Mouse (Mus musculus): ENCODE measurements around the gene Kidins220. TPM values are rescaled to one million over a fixed set of nuclear protein-coding genes. Genes with fewer than 3 reads are reported as not detected.

The Kidins220 gene
- polyA plus RNA-seq (2014; fragmentation: Nextera tagmentation; extraction: Ambion mirVana): 28.5 and 29.1 TPM in 2 replicates

- Histone ChIP-seq H3K27me3 (replicated peaks; ENCODE audit: control insufficient read depth, insufficient read depth, low read length) (no peaks in the 10 kb centered on the region), H3K4me2 (ENCODE audit: low read length) (peak within 1 kb of the TSS; percentile 62), H3K4me1 (replicated peaks; ENCODE audit: control insufficient read depth, insufficient read depth, low read length) (0 out of 2 replicates have a peak, but pooled peaks cover 6% of the 10 kb centered on the region), H3K27ac (ENCODE audit: low read depth) (peak within 1 kb of the TSS; percentile 80), H3K36me3 (ENCODE audit: control insufficient read depth, insufficient read depth, low read length) (no peaks in the 10 kb centered on the region), H3K4me3 (ENCODE audit: low read depth, low read length) (peak within 1 kb of the TSS; percentile 87), H3K9me3 (ENCODE audit: control insufficient read depth, low read length) (no peaks in the 10 kb centered on the region), H3K9ac (ENCODE audit: low read length) (peak within 1 kb of the TSS; percentile 59)
- 15% methylated on average over 28 of the region's 29 CpGs for WGBS
- ATAC-seq (replicated peaks; ENCODE audit: low FRiP score, low TSS enrichment, low read depth): peak; percentile 95
- peak; percentile 99 for DNase-seq (ENCODE audit: low spot score)
Measured at GRCm38 (mm10) chr12:24974446-24975114, at the start of gene Kidins220. Gene Kidins220 (plus strand): TSS chr12:24974925.

DNA sequence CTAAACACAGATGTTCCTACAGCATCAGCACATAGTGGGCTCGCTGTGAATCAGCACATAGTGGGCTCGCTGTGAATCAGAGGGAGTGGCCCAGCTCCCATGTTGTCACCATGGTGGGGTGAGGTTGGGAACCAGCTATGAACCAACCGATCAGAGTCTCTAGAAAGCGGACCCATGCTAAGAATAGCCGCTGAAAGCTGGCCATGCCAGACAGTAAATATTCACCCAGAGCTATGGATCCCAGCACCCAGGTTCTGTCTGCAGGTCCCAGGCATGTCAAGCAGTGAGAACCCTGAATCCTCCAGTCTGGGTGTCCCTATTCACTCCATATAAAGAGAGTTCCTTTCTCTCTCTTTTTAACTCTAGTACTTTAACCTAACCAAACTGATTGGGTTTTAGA is 49.4 kb upstream of the Kidins220 start:
- Histone ChIP-seq H3K27ac (ENCODE audit: low read depth) (no peak overlapping the region), H3K4me1 (replicated peaks; ENCODE audit: control insufficient read depth, insufficient read depth, low read length) (no peaks in the 10 kb centered on the region), H3K9me3 (ENCODE audit: control insufficient read depth, low read length) (no peaks in the 10 kb centered on the region), H3K9ac (ENCODE audit: low read length) (no peak overlapping the region), H3K4me2 (ENCODE audit: low read length) (no peak overlapping the region), H3K27me3 (replicated peaks; ENCODE audit: control insufficient read depth, insufficient read depth, low read length) (no peaks in the 10 kb centered on the region), H3K36me3 (ENCODE audit: control insufficient read depth, insufficient read depth, low read length) (no peaks in the 10 kb centered on the region), H3K4me3 (ENCODE audit: low read depth, low read length) (no peak overlapping the region)
- no peak for ATAC-seq (replicated peaks; ENCODE audit: low FRiP score, low TSS enrichment, low read depth)
- DNase-seq (ENCODE audit: low spot score): no peak
- WGBS: 90% methylated on average over 5 of the region's 5 CpGs

DNA sequence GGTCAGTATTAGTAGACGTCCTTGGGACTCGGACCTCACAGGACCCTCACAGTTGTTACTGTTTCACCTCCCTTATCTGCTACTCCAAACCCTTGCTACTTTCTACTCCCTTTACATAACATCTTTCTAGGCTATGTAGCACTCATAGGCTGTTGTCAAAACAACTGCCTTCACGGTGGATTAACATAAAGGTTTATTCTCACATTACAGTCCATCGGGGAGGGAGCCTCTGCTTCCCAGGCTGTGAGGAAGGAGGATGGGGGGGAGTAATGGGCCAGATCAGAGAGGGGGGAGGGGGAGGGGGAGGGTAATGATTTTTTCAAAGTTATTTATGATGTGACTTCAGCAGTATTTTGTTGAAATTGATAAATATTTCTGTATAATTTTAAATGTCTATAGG is 49.0 kb upstream of the Kidins220 start:
- H3K4me1 ChIP-seq (replicated peaks; ENCODE audit: control insufficient read depth, insufficient read depth, low read length): no peaks in the 10 kb centered on the region
- DNase-seq (ENCODE audit: low spot score) (no peak), ATAC-seq (replicated peaks; ENCODE audit: low FRiP score, low TSS enrichment, low read depth) (no peak)
- H3K9me3 ChIP-seq (ENCODE audit: control insufficient read depth, low read length): no peaks in the 10 kb centered on the region
- no peak overlapping the region for H3K27ac ChIP-seq (ENCODE audit: low read depth)
- no peak overlapping the region for H3K9ac ChIP-seq (ENCODE audit: low read length)
- H3K4me2 ChIP-seq (ENCODE audit: low read length): no peak overlapping the region
- H3K4me3 ChIP-seq (ENCODE audit: low read depth, low read length): no peak overlapping the region
- 59% methylated on average over 4 of the region's 4 CpGs for WGBS
- no peaks in the 10 kb centered on the region for H3K36me3 ChIP-seq (ENCODE audit: control insufficient read depth, insufficient read depth, low read length)
- H3K27me3 ChIP-seq (replicated peaks; ENCODE audit: control insufficient read depth, insufficient read depth, low read length): no peaks in the 10 kb centered on the region

DNA sequence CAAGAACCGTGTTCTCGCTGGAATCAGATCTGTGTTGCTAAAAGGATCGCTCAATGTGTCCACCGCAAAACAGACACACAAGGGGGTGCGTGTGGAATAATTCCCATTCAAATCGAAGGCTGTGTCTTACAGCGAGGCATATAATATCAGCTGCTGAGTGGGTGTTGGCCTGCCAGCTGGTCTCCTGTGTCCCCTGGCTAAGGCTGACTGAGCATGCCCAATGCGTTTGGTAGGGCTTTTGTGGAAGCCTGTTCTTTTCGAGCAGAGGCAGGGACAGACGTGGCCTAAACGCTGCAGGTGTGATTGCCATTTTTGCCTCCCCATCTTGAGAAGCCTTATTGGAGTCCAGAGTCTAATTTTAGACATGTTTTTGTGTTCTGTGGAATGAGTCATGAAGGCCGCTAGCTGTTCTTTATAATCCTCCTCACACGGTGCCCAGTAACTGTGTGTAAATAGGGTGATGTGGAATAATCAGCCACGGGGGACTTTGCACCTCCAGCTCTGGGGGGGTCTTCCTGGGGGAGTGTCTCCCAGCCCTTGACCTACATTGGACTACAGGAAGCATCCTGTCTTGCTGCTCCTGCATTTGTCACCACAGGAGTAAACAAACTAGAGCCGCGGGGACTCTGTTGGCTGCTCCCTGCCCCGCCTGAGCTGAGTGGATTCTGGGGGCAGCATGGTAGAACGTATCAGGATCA is 46.5 kb upstream of the Kidins220 start:
- Histone ChIP-seq H3K9me3 (ENCODE audit: control insufficient read depth, low read length) (no peaks in the 10 kb centered on the region), H3K36me3 (ENCODE audit: control insufficient read depth, insufficient read depth, low read length) (no peaks in the 10 kb centered on the region), H3K4me2 (ENCODE audit: low read length) (no peak overlapping the region), H3K4me1 (replicated peaks; ENCODE audit: control insufficient read depth, insufficient read depth, low read length) (0 out of 2 replicates have a peak, but pooled peaks cover 2% of the 10 kb centered on the region), H3K27me3 (replicated peaks; ENCODE audit: control insufficient read depth, insufficient read depth, low read length) (no peaks in the 10 kb centered on the region), H3K27ac (ENCODE audit: low read depth) (no peak overlapping the region), H3K9ac (ENCODE audit: low read length) (no peak overlapping the region), H3K4me3 (ENCODE audit: low read depth, low read length) (no peak overlapping the region)
- peak; percentile 66 for ATAC-seq (replicated peaks; ENCODE audit: low FRiP score, low TSS enrichment, low read depth)
- 65% methylated on average over 18 of the region's 18 CpGs for WGBS
- DNase-seq (ENCODE audit: low spot score): no peak

GRCm38 (mm10) chr12:24929043-24929442 is 45.7 kb upstream of the Kidins220 start:
- H3K9me3 ChIP-seq (ENCODE audit: control insufficient read depth, low read length): no peaks in the 10 kb centered on the region
- no peaks in the 10 kb centered on the region for H3K27me3 ChIP-seq (replicated peaks; ENCODE audit: control insufficient read depth, insufficient read depth, low read length)
- ATAC-seq (replicated peaks; ENCODE audit: low FRiP score, low TSS enrichment, low read depth) (no peak), DNase-seq (ENCODE audit: low spot score) (no peak)
- H3K27ac ChIP-seq (ENCODE audit: low read depth): no peak overlapping the region
- WGBS: 81% methylated on average over 7 of the region's 7 CpGs
- no peaks in the 10 kb centered on the region for H3K36me3 ChIP-seq (ENCODE audit: control insufficient read depth, insufficient read depth, low read length)
- no peak overlapping the region for H3K4me3 ChIP-seq (ENCODE audit: low read depth, low read length)
- H3K9ac ChIP-seq (ENCODE audit: low read length): no peak overlapping the region
- 0 out of 2 replicates have a peak, but pooled peaks cover 2% of the 10 kb centered on the region for H3K4me1 ChIP-seq (replicated peaks; ENCODE audit: control insufficient read depth, insufficient read depth, low read length)
- H3K4me2 ChIP-seq (ENCODE audit: low read length): no peak overlapping the region

DNA sequence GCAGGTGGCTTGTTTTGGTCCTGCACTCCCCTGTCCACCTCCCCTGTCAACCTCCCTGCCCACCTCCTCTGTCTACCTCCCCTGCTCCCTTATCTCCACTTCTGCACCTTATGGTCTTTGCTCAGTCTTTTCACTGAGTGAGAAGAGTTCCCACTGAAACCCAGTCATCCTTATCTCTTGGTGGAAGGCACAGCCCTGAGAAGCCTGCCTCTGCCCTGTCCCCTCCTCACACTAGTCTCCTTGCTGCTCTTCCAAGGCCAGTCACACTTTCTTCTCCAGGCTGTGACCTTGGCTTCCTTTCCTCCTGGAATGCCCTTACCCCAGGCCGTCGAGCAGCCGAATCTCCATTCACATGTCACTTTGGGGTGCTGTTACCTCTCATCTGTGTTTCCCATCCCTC is 44.0 kb upstream of the Kidins220 start:
- DNase-seq (ENCODE audit: low spot score): no peak
- Histone ChIP-seq H3K36me3 (ENCODE audit: control insufficient read depth, insufficient read depth, low read length) (no peaks in the 10 kb centered on the region), H3K27me3 (replicated peaks; ENCODE audit: control insufficient read depth, insufficient read depth, low read length) (no peaks in the 10 kb centered on the region), H3K9ac (ENCODE audit: low read length) (no peak overlapping the region), H3K27ac (ENCODE audit: low read depth) (no peak overlapping the region), H3K4me2 (ENCODE audit: low read length) (no peak overlapping the region), H3K9me3 (ENCODE audit: control insufficient read depth, low read length) (no peaks in the 10 kb centered on the region), H3K4me3 (ENCODE audit: low read depth, low read length) (no peak overlapping the region), H3K4me1 (replicated peaks; ENCODE audit: control insufficient read depth, insufficient read depth, low read length) (0 out of 2 replicates have a peak, but pooled peaks cover 2% of the 10 kb centered on the region)
- WGBS: 51% methylated on average over 3 of the region's 3 CpGs
- no peak for ATAC-seq (replicated peaks; ENCODE audit: low FRiP score, low TSS enrichment, low read depth)

DNA sequence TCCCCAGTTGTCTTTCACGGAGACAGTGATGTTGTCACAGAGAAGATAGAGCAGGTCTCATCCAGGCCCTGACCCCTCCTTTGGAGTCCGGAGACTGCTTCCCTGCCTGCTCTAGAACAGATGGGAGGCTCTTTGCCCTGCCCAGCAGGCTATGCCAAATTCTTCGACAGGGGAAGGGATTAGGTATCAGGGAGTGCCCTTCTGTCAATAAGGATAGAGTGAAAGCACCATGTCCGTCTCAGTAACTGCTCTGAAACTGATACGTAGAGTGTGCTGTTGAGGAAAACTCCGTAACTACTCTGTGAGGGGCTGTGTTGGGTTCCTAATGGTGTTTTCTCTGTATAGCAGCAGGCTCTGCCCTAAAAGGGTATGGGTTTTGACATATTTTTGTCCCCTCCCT is 42.6 kb upstream of the Kidins220 start:
- Histone ChIP-seq H3K4me3 (ENCODE audit: low read depth, low read length) (no peak overlapping the region), H3K4me2 (ENCODE audit: low read length) (no peak overlapping the region), H3K9ac (ENCODE audit: low read length) (no peak overlapping the region), H3K9me3 (ENCODE audit: control insufficient read depth, low read length) (no peaks in the 10 kb centered on the region), H3K4me1 (replicated peaks; ENCODE audit: control insufficient read depth, insufficient read depth, low read length) (0 out of 2 replicates have a peak, but pooled peaks cover 2% of the 10 kb centered on the region), H3K36me3 (ENCODE audit: control insufficient read depth, insufficient read depth, low read length) (no peaks in the 10 kb centered on the region), H3K27ac (ENCODE audit: low read depth) (no peak overlapping the region), H3K27me3 (replicated peaks; ENCODE audit: control insufficient read depth, insufficient read depth, low read length) (no peaks in the 10 kb centered on the region)
- DNase-seq (ENCODE audit: low spot score) (no peak), ATAC-seq (replicated peaks; ENCODE audit: low FRiP score, low TSS enrichment, low read depth) (no peak)
- WGBS: 78% methylated on average over 6 of the region's 6 CpGs

GRCm38 (mm10) chr12:24933206-24933775 is 41.4 kb upstream of the Kidins220 start:
- H3K4me1 ChIP-seq (replicated peaks; ENCODE audit: control insufficient read depth, insufficient read depth, low read length): 0 out of 2 replicates have a peak, but pooled peaks cover 2% of the 10 kb centered on the region
- no peak overlapping the region for H3K4me2 ChIP-seq (ENCODE audit: low read length)
- no peak for ATAC-seq (replicated peaks; ENCODE audit: low FRiP score, low TSS enrichment, low read depth)
- DNase-seq (ENCODE audit: low spot score): no peak
- WGBS: 91% methylated on average over 1 of the region's 1 CpGs
- no peaks in the 10 kb centered on the region for H3K36me3 ChIP-seq (ENCODE audit: control insufficient read depth, insufficient read depth, low read length)
- H3K27me3 ChIP-seq (replicated peaks; ENCODE audit: control insufficient read depth, insufficient read depth, low read length): no peaks in the 10 kb centered on the region
- H3K9me3 ChIP-seq (ENCODE audit: control insufficient read depth, low read length): no peaks in the 10 kb centered on the region
- no peak overlapping the region for H3K27ac ChIP-seq (ENCODE audit: low read depth)
- no peak overlapping the region for H3K9ac ChIP-seq (ENCODE audit: low read length)
- no peak overlapping the region for H3K4me3 ChIP-seq (ENCODE audit: low read depth, low read length)

Measured in intestine, embryonic 14.5 days (tissue).